ENCODE assay signal across 29 mouse cellular contexts in the genomic region with DNA sequence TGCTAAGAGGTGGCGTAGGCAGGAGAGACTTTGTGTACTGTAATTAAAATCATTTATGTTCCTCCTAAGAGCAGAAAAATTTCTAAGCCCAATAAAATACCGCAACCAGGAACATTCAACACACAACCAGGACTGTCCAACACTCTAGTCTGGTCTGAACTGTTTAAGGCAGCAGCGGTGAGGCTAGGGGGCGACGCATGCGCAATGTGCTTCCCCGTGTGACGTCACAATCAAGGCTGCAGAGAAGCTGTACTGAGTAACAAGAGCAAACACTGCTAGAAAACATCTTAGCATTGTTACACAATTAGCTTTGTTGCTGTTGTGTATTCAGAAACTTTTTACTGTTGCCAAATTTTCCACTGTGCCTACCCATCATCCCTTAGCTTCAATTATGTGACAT. TPM values are rescaled to one million over a fixed set of nuclear protein-coding genes. Genes with fewer than 3 reads are reported as not detected.
DNase-seq lines count a peak whose midpoint lies in the region; TF ChIP-seq lines count a peak whose summit lies in the region.
"Had no signal": no experiment of that assay in that cellular context is flagged by ENCODE, and none has a peak within 500 bp of the region (broad histone marks: within the 10 kb centered on the region; RNA-seq: fewer than 3 reads in every experiment).

No protein-coding gene starts in this region.

- H3K27ac ChIP-seq in testis, adult 2 months (ENCODE audit: control insufficient read depth, insufficient read depth, low read depth, low read length) = no peak overlapping the region
- H3K27ac ChIP-seq: forebrain, embryonic 10.5 days; forebrain, embryonic 15.5 days; heart, embryonic 10.5 days; heart, embryonic 15.5 days; hindbrain, embryonic 12.5 days; kidney, embryonic 15.5 days; layer of hippocampus, adult 2 months; left cerebral cortex, adult 2 months; limb, embryonic 12.5 days; liver, embryonic 15.5 days; neural tube, embryonic 12.5 days; stomach, embryonic 15.5 days had no signal

- H3K27me3 ChIP-seq in testis, adult 2 months (ENCODE audit: control insufficient read depth, insufficient read depth, low read length) = no peaks in the 10 kb centered on the region
- H3K27me3 ChIP-seq: CH12.LX; forebrain, embryonic 15.5 days; heart, embryonic 15.5 days; hindbrain, embryonic 12.5 days; kidney, embryonic 15.5 days; limb, embryonic 12.5 days; liver, embryonic 15.5 days; neural tube, embryonic 12.5 days; stomach, embryonic 15.5 days had no signal

- no peaks in the 10 kb centered on the region for H3K36me3 ChIP-seq in testis, adult 2 months (ENCODE audit: control insufficient read depth, insufficient read depth, low read length)
- H3K36me3 ChIP-seq: forebrain, embryonic 10.5 days; forebrain, embryonic 15.5 days; heart, embryonic 10.5 days; heart, embryonic 15.5 days; hindbrain, embryonic 12.5 days; kidney, embryonic 15.5 days; limb, embryonic 12.5 days; liver, embryonic 15.5 days; neural tube, embryonic 12.5 days; stomach, embryonic 15.5 days had no signal

- peak; percentile 91; the same call in 1 of the 2 replicates for TF ChIP-seq POLR2A in testis, adult 2 months (IDR thresholded peaks at IDR 0.05; ENCODE audit: control insufficient read depth, low read depth, low read length)

- no peak for TF ChIP-seq CTCF in testis, adult 2 months (IDR thresholded peaks at IDR 0.05; ENCODE audit: control insufficient read depth, insufficient read depth, insufficient replicate concordance, low read depth, low read length)

- peaks cover 3% of the 10 kb centered on the region for H3K4me1 ChIP-seq in testis, adult 2 months (ENCODE audit: control insufficient read depth, insufficient read depth, low read length)
- H3K4me1 ChIP-seq: forebrain, embryonic 10.5 days; forebrain, embryonic 15.5 days; heart, embryonic 10.5 days; heart, embryonic 15.5 days; hindbrain, embryonic 12.5 days; kidney, embryonic 15.5 days; limb, embryonic 12.5 days; liver, embryonic 15.5 days; neural tube, embryonic 12.5 days; stomach, embryonic 15.5 days had no signal

- peak; percentile 58 for DNase-seq in heart, adult 11 months
- DNase-seq in heart, postnatal 4 days = no peak
- DNase-seq in testis, postnatal 10 days (ENCODE audit: low spot score) = no peak
- peak; percentile 85 for DNase-seq in ZHBTc4 (ENCODE audit: low read depth, low spot score)
- DNase-seq in testis, postnatal 14 days (ENCODE audit: low spot score) = peak; percentile 64
- DNase-seq in gastrocnemius, adult 8-10 months (ENCODE audit: low spot score in 2 of 2) = no peak
- no peak for DNase-seq in ovary, postnatal 14 days (ENCODE audit: low spot score)
- DNase-seq: adrenal gland, postnatal 10 days; cerebellum, adult 9-10 months; cerebellum, postnatal 36 days; gastrocnemius, postnatal 10 days; kidney, adult 11 months; kidney, postnatal 25 days; right cerebral cortex, postnatal 25 days; thymus, adult 2 months had no signal

- peak overlapping the region; percentile 85 for H3K4me3 ChIP-seq in testis, adult 2 months (ENCODE audit: control insufficient read depth, low read depth, low read length)
- H3K4me3 ChIP-seq: forebrain, embryonic 10.5 days; forebrain, embryonic 15.5 days; heart, embryonic 10.5 days; heart, embryonic 15.5 days; hindbrain, embryonic 12.5 days; kidney, embryonic 15.5 days; layer of hippocampus, adult 2 months; left cerebral cortex, adult 2 months; limb, embryonic 12.5 days; liver, embryonic 15.5 days; neural tube, embryonic 12.5 days; stomach, embryonic 15.5 days had no signal

RNA-seq across cellular contexts. Expression of a gene that starts 18.2 kb away (rescaled TPM):
- total RNA-seq in heart, postnatal 4 days (2021) = 10 to 100 TPM; 47.4 to 47.9 TPM
- 18.6 and 19.6 TPM in 2 replicates for polyA plus RNA-seq in testis, adult 2 months (2012; rRNA removed)
- 1 to 10 TPM; 3.5 to 5.7 (median 5.0) TPM for total RNA-seq in gastrocnemius, adult 8-10 months (2022)

Comparison
In these comparisons a context has a peak if more than half of its experiments do, and no peak if none do; other contexts are left out.
1. DNase-seq: peak in heart, adult 11 months (single experiment), ZHBTc4 (single experiment) and testis, postnatal 14 days (single experiment); none in heart, postnatal 4 days (single experiment), testis, postnatal 10 days (single experiment), gastrocnemius, adult 8-10 months (0 of 2) and ovary, postnatal 14 days (single experiment).
2. RNA of a gene that starts 18.2 kb away (total RNA-seq): 47.4 to 47.9 TPM in heart, postnatal 4 days; 3.5 to 5.7 TPM in gastrocnemius, adult 8-10 months; every median in the first group is over 4 times any median in the second.